In genomic region chr17:8436184-8436583, GRCm38 (mm10) we compare ENCODE assay signal across 35 mouse cellular contexts. TPM values are rescaled to one million over a fixed set of nuclear protein-coding genes. Genes with fewer than 3 reads are reported as not detected.
"Had no signal": no experiment of that assay in that cellular context is flagged by ENCODE, and none has a peak within 500 bp of the region (broad histone marks: within the 10 kb centered on the region; RNA-seq: fewer than 3 reads in every experiment).

No protein-coding gene starts in this region.

- H3K36me3 ChIP-seq: heart, embryonic 10.5 days; heart, embryonic 12.5 days; hindbrain, embryonic 13.5 days; hindbrain, embryonic 15.5 days; kidney, embryonic 15.5 days; limb, embryonic 10.5 days; limb, embryonic 12.5 days; liver, embryonic 13.5 days had no signal

- H3K27ac ChIP-seq: gastrocnemius, adult 2 months; heart, embryonic 10.5 days; hindbrain, embryonic 13.5 days; hindbrain, embryonic 15.5 days; hindbrain, postnatal 0 days; kidney, embryonic 15.5 days; kidney, postnatal 0 days; limb, embryonic 10.5 days; limb, embryonic 12.5 days; liver, embryonic 13.5 days had no signal

- H3K4me1 ChIP-seq: liver, embryonic 13.5 days had no signal

- DNase-seq: gastrocnemius, adult 2 months; gastrocnemius, postnatal 10 days; gastrocnemius, postnatal 25 days; heart, adult 18-20 months; heart, postnatal 10 days; heart, postnatal 4 days; kidney, adult 11 months; kidney, adult 2 months; kidney, adult 9 months; kidney, postnatal 14 days; kidney, postnatal 36 days; layer of hippocampus, adult 9-11 months; layer of hippocampus, postnatal 36 days; liver; liver, embryonic 13.5 days had no signal

- ATAC-seq: hindbrain, postnatal 0 days; intestine, embryonic 16.5 days had no signal

- H3K4me3 ChIP-seq: gastrocnemius, adult 2 months; heart, embryonic 10.5 days; heart, embryonic 12.5 days; hindbrain, embryonic 13.5 days; hindbrain, embryonic 15.5 days; kidney, embryonic 15.5 days; limb, embryonic 10.5 days; limb, embryonic 12.5 days; liver, embryonic 13.5 days had no signal

- H3K4me2 ChIP-seq: heart, embryonic 12.5 days; hindbrain, embryonic 13.5 days; hindbrain, embryonic 15.5 days; kidney, embryonic 15.5 days; limb, embryonic 12.5 days; liver, embryonic 11.5 days; liver, embryonic 13.5 days had no signal

- H3K9me3 ChIP-seq: heart, embryonic 10.5 days; heart, embryonic 12.5 days; hindbrain, embryonic 13.5 days; hindbrain, embryonic 15.5 days; kidney, embryonic 15.5 days; limb, embryonic 10.5 days; limb, embryonic 12.5 days; liver, embryonic 13.5 days had no signal

- H3K9ac ChIP-seq: heart, embryonic 12.5 days; hindbrain, embryonic 13.5 days; hindbrain, embryonic 15.5 days; kidney, embryonic 15.5 days; limb, embryonic 12.5 days; liver, embryonic 13.5 days had no signal

RNA-seq across cellular contexts. Expression of gene T, which starts 2.0 kb away (rescaled TPM):
- total RNA-seq: gastrocnemius, adult 2 months; gastrocnemius, postnatal 10 days; gastrocnemius, postnatal 25 days; granulocyte monocyte progenitor cell, adult 5-6 weeks; heart, adult 18-20 months; heart, adult 8-10 months; heart, postnatal 10 days; heart, postnatal 25 days; heart, postnatal 4 days; layer of hippocampus, adult 18-20 months; layer of hippocampus, postnatal 14 days; layer of hippocampus, postnatal 36 days; left cerebral cortex, adult 18-20 months; left cerebral cortex, postnatal 14 days; left cerebral cortex, postnatal 36 days had no signal
- polyA plus RNA-seq: kidney, adult 2 months; large intestine, adult 2 months; liver, embryonic 11.5 days; liver, embryonic 13.5 days had no signal
